Mouse (Mus musculus): ENCODE data around the gene Pkd1l2. TPM values are rescaled to one million over a fixed set of nuclear protein-coding genes. Genes with fewer than 3 reads are reported as not detected.

The Pkd1l2 gene
- polyA plus RNA-seq, 2 experiments = not detected

DNA sequence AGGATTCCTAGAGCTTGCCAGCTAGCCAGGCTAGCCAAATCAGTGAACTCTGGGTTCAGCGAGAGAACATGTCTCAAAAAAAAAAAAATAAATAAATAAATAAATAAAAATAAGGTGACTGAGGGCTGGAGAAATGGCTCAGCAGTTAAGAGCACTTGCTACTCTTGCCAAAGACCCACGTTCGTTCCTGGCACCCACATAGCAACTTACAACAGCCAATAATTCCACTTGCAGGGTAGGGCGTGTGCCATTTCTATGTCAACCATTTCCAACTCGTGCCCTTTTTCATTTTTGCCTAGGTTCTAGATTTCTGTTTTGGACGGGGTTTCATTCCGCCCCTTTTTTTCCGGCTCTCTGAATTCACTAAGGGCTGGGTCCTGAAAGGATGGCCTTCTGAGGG, 104.2 kb downstream of the Pkd1l2 start:
- Histone ChIP-seq H3K4me2 (ENCODE audit: low read depth) (peak overlapping the region; percentile 92), H3K36me3 (replicated peaks; ENCODE audit: control insufficient read depth, insufficient read depth, low read depth) (no peaks in the 10 kb centered on the region), H3K9me3 (ENCODE audit: control insufficient read depth, low read length) (no peaks in the 10 kb centered on the region), H3K4me3 (ENCODE audit: insufficient read depth in 1 of 2, low read depth in 2 of 2, low read length in 2 of 2) (peak overlapping the region; percentile 83 to 90), H3K27me3 (ENCODE audit: control insufficient read depth, insufficient read depth, low read length) (no peaks in the 10 kb centered on the region), H3K4me1 (replicated peaks; ENCODE audit: control insufficient read depth in 2 of 2, insufficient read depth in 2 of 2, low read length in 1 of 2) (peaks cover 8 to 16% of the 10 kb centered on the region in 2 experiments), H3K9ac (replicated peaks) (peak overlapping the region; percentile 14; the same call in 1 of the 2 replicates), H3K27ac (no peak overlapping the region)
- no peak for ATAC-seq (ENCODE audit: insufficient read depth)
- TF ChIP-seq EP300 (IDR thresholded peaks at IDR 0.05; ENCODE audit: low read depth) (no peak), CTCF (IDR thresholded peaks at IDR 0.05; ENCODE audit: low read depth) (no peak)
- WGBS (ENCODE audit: insufficient replicate concordance) = 34% methylated on average over 8 of the region's 8 CpGs
- DNase-seq (ENCODE audit: low read depth in 3 of 3, low spot score in 3 of 3) = no peak

DNA sequence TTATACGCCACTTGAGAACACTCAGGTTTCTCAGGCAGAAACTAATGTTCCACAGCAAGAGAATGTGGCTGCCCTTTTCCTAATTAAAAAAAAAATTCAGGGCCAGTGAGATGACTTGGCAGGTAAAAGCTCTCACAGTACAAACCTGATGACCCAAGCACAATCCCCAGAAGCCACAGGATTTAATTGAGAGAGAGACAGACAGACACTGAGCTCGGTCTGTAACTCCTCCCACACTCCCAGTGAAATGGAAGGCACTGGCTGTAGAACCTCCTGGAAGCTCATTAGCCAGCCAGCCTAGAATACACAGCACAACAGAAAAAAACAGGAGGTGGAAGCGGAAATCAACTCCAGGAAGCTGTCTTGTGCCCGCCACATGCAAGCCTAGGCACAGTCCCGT, 106.6 kb downstream of the Pkd1l2 start:
- H3K4me1 ChIP-seq (replicated peaks; ENCODE audit: control insufficient read depth in 2 of 2, insufficient read depth in 2 of 2, low read length in 1 of 2) = peaks cover 8 to 16% of the 10 kb centered on the region in 2 experiments
- no peaks in the 10 kb centered on the region for H3K36me3 ChIP-seq (replicated peaks; ENCODE audit: control insufficient read depth, insufficient read depth, low read depth)
- H3K4me2 ChIP-seq (ENCODE audit: low read depth) = no peak overlapping the region
- no peaks in the 10 kb centered on the region for H3K27me3 ChIP-seq (ENCODE audit: control insufficient read depth, insufficient read depth, low read length)
- ATAC-seq (ENCODE audit: insufficient read depth) (no peak), DNase-seq (ENCODE audit: low read depth in 3 of 3, low spot score in 3 of 3) (no peak)
- no peak overlapping the region for H3K4me3 ChIP-seq (ENCODE audit: insufficient read depth in 1 of 2, low read depth in 2 of 2, low read length in 2 of 2)
- TF ChIP-seq EP300 (IDR thresholded peaks at IDR 0.05; ENCODE audit: low read depth) = no peak
- no peak for TF ChIP-seq CTCF (IDR thresholded peaks at IDR 0.05; ENCODE audit: low read depth)
- WGBS (ENCODE audit: insufficient replicate concordance) = 63% methylated on average over 5 of the region's 5 CpGs
- no peak overlapping the region for H3K27ac ChIP-seq
- no peak overlapping the region for H3K9ac ChIP-seq (replicated peaks)
- H3K9me3 ChIP-seq (ENCODE audit: control insufficient read depth, low read length) = no peaks in the 10 kb centered on the region

- peaks cover 8 to 16% of the 10 kb centered on the region in 2 experiments for H3K4me1 ChIP-seq (replicated peaks; ENCODE audit: control insufficient read depth in 2 of 2, insufficient read depth in 2 of 2, low read length in 1 of 2)
- no peak overlapping the region for H3K4me3 ChIP-seq (ENCODE audit: insufficient read depth in 1 of 2, low read depth in 2 of 2, low read length in 2 of 2)
- no peak for DNase-seq (ENCODE audit: low read depth in 3 of 3, low spot score in 3 of 3)
- H3K4me2 ChIP-seq (ENCODE audit: low read depth) = no peak overlapping the region
- no peaks in the 10 kb centered on the region for H3K36me3 ChIP-seq (replicated peaks; ENCODE audit: control insufficient read depth, insufficient read depth, low read depth)
- no peaks in the 10 kb centered on the region for H3K27me3 ChIP-seq (ENCODE audit: control insufficient read depth, insufficient read depth, low read length)
- TF ChIP-seq CTCF (IDR thresholded peaks at IDR 0.05; ENCODE audit: low read depth) (no peak), EP300 (IDR thresholded peaks at IDR 0.05; ENCODE audit: low read depth) (no peak)
- no peak overlapping the region for H3K9ac ChIP-seq (replicated peaks)
- WGBS (ENCODE audit: insufficient replicate concordance) = 30% methylated on average over 5 of the region's 5 CpGs
- no peak overlapping the region for H3K27ac ChIP-seq
- ATAC-seq (ENCODE audit: insufficient read depth) = no peak
- H3K9me3 ChIP-seq (ENCODE audit: control insufficient read depth, low read length) = no peaks in the 10 kb centered on the region
Measured at GRCm38 (mm10) chr8:116975066-116975465, 107.2 kb downstream of the Pkd1l2 start.

DNA sequence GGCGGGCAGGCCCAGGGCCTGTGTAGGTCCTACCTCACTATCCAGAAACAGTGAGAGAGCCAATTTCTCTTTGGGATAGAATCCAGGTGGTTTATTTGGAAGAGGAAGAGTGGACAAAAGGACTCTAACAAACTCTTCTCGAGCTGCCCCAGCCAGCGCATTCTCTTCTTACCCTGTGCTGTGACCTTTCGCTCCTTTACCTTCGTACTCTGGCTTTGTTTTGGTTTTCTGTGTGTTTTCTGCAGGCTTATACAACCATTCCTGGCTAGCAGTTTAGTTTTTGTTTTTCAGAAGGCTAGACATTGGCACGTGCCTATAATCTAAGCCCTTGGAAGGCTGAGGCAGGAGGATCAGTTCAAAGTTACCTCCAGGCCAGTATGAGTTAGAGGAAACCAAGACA, 112.7 kb downstream of the Pkd1l2 start:
- no peak for ATAC-seq (ENCODE audit: insufficient read depth)
- TF ChIP-seq CTCF (IDR thresholded peaks at IDR 0.05; ENCODE audit: low read depth) (no peak), EP300 (IDR thresholded peaks at IDR 0.05; ENCODE audit: low read depth) (no peak)
- no peak overlapping the region for H3K27ac ChIP-seq

GRCm38 (mm10) chr8:116954415-116954814, 127.8 kb downstream of the Pkd1l2 start:
- H3K36me3 ChIP-seq (replicated peaks; ENCODE audit: control insufficient read depth, insufficient read depth, low read depth) = peaks cover 10% of the 10 kb centered on the region
- H3K4me2 ChIP-seq (ENCODE audit: low read depth) = no peak overlapping the region
- no peak for DNase-seq (ENCODE audit: low read depth in 3 of 3, low spot score in 3 of 3)
- no peaks in the 10 kb centered on the region for H3K9me3 ChIP-seq (ENCODE audit: control insufficient read depth, low read length)
- H3K4me3 ChIP-seq (ENCODE audit: insufficient read depth in 1 of 2, low read depth in 2 of 2, low read length in 2 of 2) = no peak overlapping the region
- 80% methylated on average over 9 of the region's 9 CpGs for WGBS (ENCODE audit: insufficient replicate concordance)
- H3K9ac ChIP-seq (replicated peaks) = no peak overlapping the region
- TF ChIP-seq CTCF (IDR thresholded peaks at IDR 0.05; ENCODE audit: low read depth) = no peak
- no peak for TF ChIP-seq EP300 (IDR thresholded peaks at IDR 0.05; ENCODE audit: low read depth)
- no peak for ATAC-seq (ENCODE audit: insufficient read depth)
- no peak overlapping the region for H3K27ac ChIP-seq
- no peaks in the 10 kb centered on the region for H3K27me3 ChIP-seq (ENCODE audit: control insufficient read depth, insufficient read depth, low read length)
- no peaks in the 10 kb centered on the region for H3K4me1 ChIP-seq (replicated peaks; ENCODE audit: control insufficient read depth in 2 of 2, insufficient read depth in 2 of 2, low read length in 1 of 2)

More for the DNA sequence above, 112.7 kb downstream of the Pkd1l2 start:
- Histone ChIP-seq H3K36me3 (replicated peaks; ENCODE audit: control insufficient read depth, insufficient read depth, low read depth) (no peaks in the 10 kb centered on the region), H3K27me3 (ENCODE audit: control insufficient read depth, insufficient read depth, low read length) (no peaks in the 10 kb centered on the region), H3K4me2 (ENCODE audit: low read depth) (no peak overlapping the region), H3K4me1 (replicated peaks; ENCODE audit: control insufficient read depth in 2 of 2, insufficient read depth in 2 of 2, low read length in 1 of 2) (no peaks in the 10 kb centered on the region), H3K9ac (replicated peaks) (no peak overlapping the region), H3K9me3 (ENCODE audit: control insufficient read depth, low read length) (no peaks in the 10 kb centered on the region), H3K4me3 (ENCODE audit: insufficient read depth in 1 of 2, low read depth in 2 of 2, low read length in 2 of 2) (no peak overlapping the region)
- DNase-seq (ENCODE audit: low read depth in 3 of 3, low spot score in 3 of 3) = no peak
- WGBS (ENCODE audit: insufficient replicate concordance) = 81% methylated on average over 6 of the region's 6 CpGs
